Mouse (Mus musculus) hindbrain, embryonic 15.5 days (tissue): ENCODE results near the gene Adamtsl1. TPM values are rescaled to one million over a fixed set of nuclear protein-coding genes. Genes with fewer than 3 reads are reported as not detected.

Experiments used
- ATAC-seq: fragments of 200-750 bp; cut with Nextera tagmentation; 2 replicates; pipeline ENCODE4 v1.8.0; 2017; ENCODE audit warnings: low read depth, moderate number of reproducible peaks, moderate TSS enrichment; ENCODE audit not compliant: low FRiP score
- H3K27ac ChIP-seq: fragments of 300-500 bp; sonication (generic); replicated peaks from 2 replicates; pipeline ENCODE4 v1.5.1; 2015; ENCODE audit warnings: mild to moderate bottlenecking, inconsistent platforms
- H3K27me3 ChIP-seq: fragments of 300-500 bp; sonication (generic); 2 replicates; pipeline ENCODE4 v1.6.1; 2015; ENCODE audit warnings: control low read depth, inconsistent platforms
- H3K36me3 ChIP-seq: fragments of 300-500 bp; sonication (generic); 2 replicates; pipeline ENCODE4 v1.6.1; 2015; ENCODE audit warnings: control low read depth, inconsistent platforms
- H3K4me1 ChIP-seq: fragments of 300-500 bp; sonication (generic); replicated peaks from 2 replicates; pipeline ENCODE4 v1.6.1; 2015; ENCODE audit warnings: control low read depth, inconsistent platforms
- H3K4me2 ChIP-seq: fragments of 300-500 bp; sonication (generic); 2 replicates; pipeline ENCODE4 v1.6.1; 2015; ENCODE audit warnings: moderate library complexity, mild to moderate bottlenecking, inconsistent platforms
- H3K4me3 ChIP-seq: fragments of 300-500 bp; sonication (generic); 2 replicates; pipeline ENCODE4 v1.5.1; 2015; ENCODE audit warnings: mild to moderate bottlenecking, inconsistent platforms
- H3K9ac ChIP-seq: fragments of 300-500 bp; sonication (generic); 2 replicates; pipeline ENCODE4 v1.6.1; 2015; ENCODE audit warnings: inconsistent platforms
- H3K9me3 ChIP-seq: fragments of 300-500 bp; sonication (generic); 2 replicates; pipeline ENCODE4 v1.6.1; 2016; ENCODE audit warnings: control low read depth, inconsistent platforms
- WGBS: fragments of 180-500 bp; shearing (Covaris S2); methylation state at CpG from one replicate; pipeline ENCODE4 v1.1.7; 2015; 5-methylcytosine and 5-hydroxymethylcytosine counted together
- polyA plus RNA-seq: library from polyadenylated mRNA; unstranded; fragments of >200 nt; fragmentation: Nextera tagmentation; extraction: Ambion mirVana; gene quantifications from 2 replicates; pipeline ENCODE4 v1.2.1, GENCODE M21; 2015

The Adamtsl1 gene
- polyA plus RNA-seq, 1 experiment from 2014 or later, result 11.8 TPM

GRCm38 (mm10) chr4:86314442-86314841 lies 800.5 kb downstream of the Adamtsl1 start:
- Histone ChIP-seq H3K4me3 (no peak overlapping the region), H3K9me3 (no peaks in the 10 kb centered on the region), H3K27ac (no peak overlapping the region), H3K9ac (no peak overlapping the region), H3K4me2 (no peak overlapping the region), H3K27me3 (no peaks in the 10 kb centered on the region), H3K36me3 (no peaks in the 10 kb centered on the region), H3K4me1 (no peaks in the 10 kb centered on the region)
- 74% methylated on average over 3 of the region's 3 CpGs for WGBS
- ATAC-seq, result no peak

- Histone ChIP-seq H3K4me1 (no peaks in the 10 kb centered on the region), H3K9ac (no peak overlapping the region), H3K4me2 (no peak overlapping the region), H3K36me3 (no peaks in the 10 kb centered on the region), H3K27me3 (no peaks in the 10 kb centered on the region), H3K4me3 (no peak overlapping the region), H3K27ac (no peak overlapping the region), H3K9me3 (no peaks in the 10 kb centered on the region)
- ATAC-seq, result no peak
- 83% methylated on average over 4 of the region's 4 CpGs for WGBS
Measured at GRCm38 (mm10) chr4:86315122-86315521, 801.1 kb downstream of the Adamtsl1 start.

GRCm38 (mm10) chr4:86317916-86318542 lies 804.1 kb downstream of the Adamtsl1 start:
- H3K9me3 ChIP-seq, result no peaks in the 10 kb centered on the region
- no peak overlapping the region for H3K27ac ChIP-seq
- WGBS, result 64% methylated on average over 3 of the region's 3 CpGs
- H3K4me3 ChIP-seq, result no peak overlapping the region
- H3K36me3 ChIP-seq, result no peaks in the 10 kb centered on the region
- no peak overlapping the region for H3K4me2 ChIP-seq
- H3K4me1 ChIP-seq, result no peaks in the 10 kb centered on the region
- no peak for ATAC-seq
- no peaks in the 10 kb centered on the region for H3K27me3 ChIP-seq
- H3K9ac ChIP-seq, result no peak overlapping the region

GRCm38 (mm10) chr4:86325411-86325810 lies 811.4 kb downstream of the Adamtsl1 start:
- Histone ChIP-seq H3K27ac (no peak overlapping the region), H3K27me3 (no peaks in the 10 kb centered on the region), H3K9ac (no peak overlapping the region), H3K36me3 (no peaks in the 10 kb centered on the region), H3K9me3 (no peaks in the 10 kb centered on the region), H3K4me3 (no peak overlapping the region), H3K4me1 (no peaks in the 10 kb centered on the region), H3K4me2 (no peak overlapping the region)
- ATAC-seq, result no peak
- 58% methylated on average over 2 of the region's 2 CpGs for WGBS

GRCm38 (mm10) chr4:86326003-86326402 lies 812.0 kb downstream of the Adamtsl1 start:
- 68% methylated on average over 5 of the region's 5 CpGs for WGBS
- H3K27me3 ChIP-seq, result no peaks in the 10 kb centered on the region
- no peak overlapping the region for H3K4me2 ChIP-seq
- no peak overlapping the region for H3K9ac ChIP-seq
- H3K36me3 ChIP-seq, result no peaks in the 10 kb centered on the region
- no peak for ATAC-seq
- no peak overlapping the region for H3K27ac ChIP-seq
- no peak overlapping the region for H3K4me3 ChIP-seq
- H3K4me1 ChIP-seq, result no peaks in the 10 kb centered on the region
- H3K9me3 ChIP-seq, result no peaks in the 10 kb centered on the region

- Histone ChIP-seq H3K4me2 (no peak overlapping the region), H3K27me3 (no peaks in the 10 kb centered on the region), H3K9me3 (no peaks in the 10 kb centered on the region), H3K4me3 (no peak overlapping the region), H3K27ac (no peak overlapping the region), H3K36me3 (no peaks in the 10 kb centered on the region), H3K4me1 (no peaks in the 10 kb centered on the region), H3K9ac (no peak overlapping the region)
- 85% methylated on average over 8 of the region's 8 CpGs for WGBS
- no peak for ATAC-seq
Measured at GRCm38 (mm10) chr4:86326638-86327037, 812.7 kb downstream of the Adamtsl1 start.

GRCm38 (mm10) chr4:86329481-86329880 lies 815.5 kb downstream of the Adamtsl1 start:
- no peaks in the 10 kb centered on the region for H3K36me3 ChIP-seq
- no peak overlapping the region for H3K4me2 ChIP-seq
- no peak overlapping the region for H3K9ac ChIP-seq
- H3K4me3 ChIP-seq, result no peak overlapping the region
- H3K9me3 ChIP-seq, result no peaks in the 10 kb centered on the region
- WGBS, result 96% methylated on average over 1 of the region's 1 CpGs
- ATAC-seq, result no peak
- H3K27me3 ChIP-seq, result no peaks in the 10 kb centered on the region
- H3K27ac ChIP-seq, result no peak overlapping the region
- H3K4me1 ChIP-seq, result no peaks in the 10 kb centered on the region

- Histone ChIP-seq H3K27me3 (no peaks in the 10 kb centered on the region), H3K9ac (no peak overlapping the region), H3K4me2 (no peak overlapping the region), H3K4me1 (peaks cover 5% of the 10 kb centered on the region; the same call in 1 of the 2 replicates), H3K27ac (no peak overlapping the region), H3K4me3 (no peak overlapping the region), H3K9me3 (no peaks in the 10 kb centered on the region), H3K36me3 (no peaks in the 10 kb centered on the region)
- no peak for ATAC-seq
- WGBS, result 45% methylated on average over 10 of the region's 10 CpGs
Measured at GRCm38 (mm10) chr4:86335861-86336415, 822.0 kb downstream of the Adamtsl1 start.

- Histone ChIP-seq H3K36me3 (no peaks in the 10 kb centered on the region), H3K9ac (no peak overlapping the region), H3K4me1 (peaks cover 5% of the 10 kb centered on the region; the same call in 1 of the 2 replicates), H3K9me3 (no peaks in the 10 kb centered on the region), H3K4me3 (no peak overlapping the region), H3K27me3 (no peaks in the 10 kb centered on the region), H3K27ac (no peak overlapping the region), H3K4me2 (no peak overlapping the region)
- WGBS, result 75% methylated on average over 6 of the region's 6 CpGs
- no peak for ATAC-seq
Measured at GRCm38 (mm10) chr4:86337216-86337765, 823.3 kb downstream of the Adamtsl1 start.

- Histone ChIP-seq H3K9me3 (no peaks in the 10 kb centered on the region), H3K36me3 (no peaks in the 10 kb centered on the region), H3K4me2 (no peak overlapping the region), H3K9ac (no peak overlapping the region), H3K4me1 (no peaks in the 10 kb centered on the region), H3K27ac (no peak overlapping the region), H3K4me3 (no peak overlapping the region), H3K27me3 (no peaks in the 10 kb centered on the region)
- no peak for ATAC-seq
- WGBS, result 95% methylated on average over 4 of the region's 4 CpGs
Measured at GRCm38 (mm10) chr4:86349341-86349740, 835.4 kb downstream of the Adamtsl1 start.

- Histone ChIP-seq H3K4me3 (no peak overlapping the region), H3K36me3 (no peaks in the 10 kb centered on the region), H3K27me3 (no peaks in the 10 kb centered on the region), H3K4me1 (no peaks in the 10 kb centered on the region), H3K9me3 (no peaks in the 10 kb centered on the region), H3K9ac (no peak overlapping the region), H3K4me2 (no peak overlapping the region), H3K27ac (no peak overlapping the region)
- WGBS, result 83% methylated on average over 4 of the region's 4 CpGs
- ATAC-seq, result no peak
Measured at GRCm38 (mm10) chr4:86352121-86352520, 838.1 kb downstream of the Adamtsl1 start.

GRCm38 (mm10) chr4:86353550-86353949 lies 839.6 kb downstream of the Adamtsl1 start:
- H3K4me2 ChIP-seq, result no peak overlapping the region
- H3K4me1 ChIP-seq, result no peaks in the 10 kb centered on the region
- ATAC-seq, result no peak
- no peak overlapping the region for H3K4me3 ChIP-seq
- no peaks in the 10 kb centered on the region for H3K27me3 ChIP-seq
- H3K27ac ChIP-seq, result no peak overlapping the region
- WGBS, result 93% methylated on average over 4 of the region's 4 CpGs
- H3K9me3 ChIP-seq, result no peaks in the 10 kb centered on the region
- no peak overlapping the region for H3K9ac ChIP-seq
- H3K36me3 ChIP-seq, result no peaks in the 10 kb centered on the region
